Mouse (Mus musculus): Measurements from ENCODE around the gene Lrrc28. TPM values are rescaled to one million over a fixed set of nuclear protein-coding genes. Genes with fewer than 3 reads are reported as not detected.

Gene Lrrc28
- total RNA-seq, 2 experiments from 2014 or later = 15.5 TPM

DNA sequence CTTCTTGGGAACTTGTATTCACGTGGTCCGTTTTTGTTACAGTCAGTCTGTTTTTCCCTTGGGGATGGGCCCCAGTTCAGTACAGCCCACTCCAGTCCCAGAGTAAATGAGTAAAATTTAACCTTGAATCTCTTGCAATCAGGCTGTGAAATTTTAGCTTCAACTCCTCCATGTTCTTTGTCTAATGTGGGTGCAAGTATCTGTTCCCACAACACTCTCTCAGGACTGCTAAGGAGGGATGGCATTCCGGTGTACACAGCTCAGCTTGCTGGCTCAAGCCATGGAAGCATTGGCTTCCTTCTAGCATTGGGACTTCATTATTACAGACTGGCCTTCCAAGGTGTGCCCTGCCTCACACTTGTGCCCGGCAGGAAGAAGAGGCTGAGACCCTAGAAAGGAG lies 142.4 kb downstream of the Lrrc28 start:
- intact Hi-C loops (cut with DNase I) = no loop called here

DNA sequence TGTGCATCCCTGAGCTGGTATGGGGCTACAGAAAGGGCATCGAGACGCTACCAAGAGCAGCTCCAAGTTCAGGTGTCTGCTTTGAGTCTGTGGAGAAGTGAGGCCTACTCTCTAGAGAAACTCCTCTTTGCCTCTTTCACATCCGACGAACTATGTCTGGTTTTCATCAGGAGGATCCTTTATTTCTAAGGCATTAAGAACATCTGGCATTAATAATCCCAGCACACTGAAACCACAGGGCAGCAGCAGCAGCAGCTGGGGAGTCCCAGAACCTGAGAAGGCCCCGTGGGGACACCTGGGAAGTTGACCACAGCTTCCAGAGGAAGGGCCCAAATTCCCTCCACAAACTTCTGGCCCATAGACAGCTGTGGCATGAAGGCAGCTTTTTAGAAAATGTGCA lies 144.2 kb downstream of the Lrrc28 start:
- intact Hi-C loops (cut with DNase I) = no loop called here
- no peak for DNase-seq

More for the DNA sequence above, 142.4 kb downstream of the Lrrc28 start:
- DNase-seq = no peak

DNA sequence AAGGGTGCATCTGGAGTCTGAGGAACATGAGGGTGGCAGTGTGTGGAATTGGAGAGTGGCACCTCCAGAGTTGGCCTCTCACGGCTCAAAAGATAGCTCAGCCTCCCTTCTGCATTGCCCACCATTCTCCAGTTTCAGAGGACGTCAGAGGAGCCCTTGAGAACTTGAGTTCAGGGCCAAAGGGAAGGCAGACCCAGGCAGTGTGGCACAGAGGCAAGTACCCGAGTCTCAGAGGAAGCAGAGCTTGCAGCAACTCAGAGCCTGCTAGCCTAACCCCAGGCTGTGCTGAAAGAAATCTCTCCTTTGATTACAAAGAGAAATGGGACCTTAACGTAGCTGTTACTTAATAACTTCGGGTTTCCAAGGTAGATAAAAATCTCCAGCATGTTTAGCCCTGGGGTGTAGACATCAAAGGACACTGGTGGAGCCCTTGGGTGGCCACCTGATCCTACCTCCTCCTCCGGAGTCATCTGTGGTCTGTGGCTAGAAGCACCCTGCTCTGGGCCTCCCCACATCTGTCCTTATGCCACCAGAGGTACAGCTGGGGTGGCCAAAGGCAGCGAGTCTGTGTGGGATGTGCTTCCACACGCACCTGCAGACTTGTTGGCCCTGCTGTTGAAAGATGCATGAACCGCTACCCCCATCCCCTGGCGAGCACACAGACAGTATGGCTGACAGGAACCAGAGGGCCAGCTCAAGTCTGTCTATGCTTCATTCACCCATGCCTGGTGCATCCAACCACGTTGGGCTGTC lies 144.8 kb downstream of the Lrrc28 start:
- intact Hi-C loops (cut with DNase I) = no loop called here

DNA sequence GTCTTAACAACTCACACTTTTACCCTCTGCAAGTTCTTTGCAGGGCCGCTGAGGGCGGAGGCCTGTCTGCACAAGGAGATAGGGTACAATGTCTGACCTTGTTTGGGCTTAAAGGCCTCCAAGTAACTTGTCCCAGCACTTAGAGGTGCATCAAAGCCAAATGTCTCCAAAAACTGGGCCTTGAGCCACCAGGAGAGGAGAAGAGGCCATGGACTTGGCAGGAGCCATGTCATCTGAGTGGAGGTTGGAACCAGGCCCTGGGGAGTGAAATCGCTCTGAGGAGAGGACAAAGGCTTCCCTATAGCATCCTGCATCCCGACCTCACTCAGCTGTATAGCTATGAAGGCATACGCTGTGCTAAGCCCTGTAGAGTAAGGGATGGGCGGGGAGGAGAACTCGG lies 145.6 kb downstream of the Lrrc28 start:
- intact Hi-C loops (cut with DNase I) = no loop called here
- peak; percentile 69 to 86 for DNase-seq

More for the DNA sequence above, 144.8 kb downstream of the Lrrc28 start:
- no peak for DNase-seq

DNA sequence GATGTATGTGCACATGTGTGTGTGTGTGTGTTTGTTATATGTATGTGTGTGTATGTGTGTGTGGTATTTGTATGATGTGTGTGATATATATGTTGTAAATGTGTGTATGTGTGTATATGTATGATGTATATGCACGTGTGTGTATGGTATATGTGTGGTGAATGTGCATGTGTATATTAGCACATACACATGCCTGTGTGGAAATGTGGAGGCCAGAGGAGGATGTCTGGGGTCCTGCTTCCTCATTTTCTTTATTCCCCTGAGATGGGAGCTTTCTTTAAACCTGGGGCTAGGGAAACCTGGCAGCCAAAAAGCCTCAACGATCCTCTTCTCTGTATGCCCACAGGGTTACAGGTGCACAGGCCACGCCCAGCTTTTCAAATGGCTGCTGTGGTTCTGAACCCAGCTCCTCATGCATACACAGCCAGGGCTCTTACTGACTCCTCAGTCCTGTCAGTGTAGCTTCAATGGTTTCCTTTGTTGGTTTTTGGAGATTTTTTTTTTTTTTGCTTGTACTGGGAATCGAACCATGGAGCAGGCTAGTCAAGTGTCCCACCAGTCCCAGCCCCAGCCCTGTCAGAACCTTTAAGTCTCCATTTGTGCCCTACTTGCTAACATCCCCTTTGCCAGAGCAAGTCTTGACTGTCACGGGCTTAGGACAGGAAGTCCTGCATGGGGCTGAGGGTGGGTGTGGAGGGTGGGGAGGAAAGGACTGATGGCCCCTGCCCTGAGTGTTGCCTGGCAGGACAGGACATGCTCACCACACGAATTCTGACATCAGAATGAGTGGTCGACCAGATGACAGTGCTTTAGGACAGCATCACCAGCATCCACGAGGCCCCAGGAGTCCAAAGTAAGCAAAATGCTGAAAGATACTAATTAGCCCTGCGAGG lies 151.0 kb downstream of the Lrrc28 start:
- DNase-seq = no peak
- intact Hi-C loops (cut with DNase I) = no loop called here

DNA sequence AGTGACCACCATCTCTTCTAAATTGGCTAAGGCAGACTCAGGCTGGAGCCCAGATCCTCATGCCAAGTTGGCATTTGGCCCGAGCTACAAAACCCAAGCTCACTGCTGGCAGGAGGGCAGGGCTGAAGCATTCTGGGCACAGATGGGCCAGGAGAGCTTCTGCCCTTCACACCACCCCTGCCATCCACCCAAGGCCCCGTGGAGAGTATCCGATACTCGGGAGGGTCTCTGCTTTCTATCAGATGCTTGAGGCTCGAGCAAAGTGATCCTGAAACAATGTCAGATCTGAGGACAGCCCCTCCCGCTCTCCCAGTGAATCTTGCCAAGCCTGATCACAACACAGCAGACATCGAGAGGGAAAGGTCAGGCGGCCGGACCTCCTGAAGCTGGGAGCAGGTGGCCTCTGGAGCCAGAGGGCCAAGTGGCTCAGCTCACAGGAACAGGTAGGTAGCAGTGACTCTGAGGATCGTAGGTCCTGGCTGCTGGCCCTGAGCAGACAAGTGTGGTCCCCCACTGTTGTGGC lies 157.1 kb downstream of the Lrrc28 start:
- DNase-seq = peak; percentile 77 to 86
- intact Hi-C loops (cut with DNase I) = no loop called here

DNA sequence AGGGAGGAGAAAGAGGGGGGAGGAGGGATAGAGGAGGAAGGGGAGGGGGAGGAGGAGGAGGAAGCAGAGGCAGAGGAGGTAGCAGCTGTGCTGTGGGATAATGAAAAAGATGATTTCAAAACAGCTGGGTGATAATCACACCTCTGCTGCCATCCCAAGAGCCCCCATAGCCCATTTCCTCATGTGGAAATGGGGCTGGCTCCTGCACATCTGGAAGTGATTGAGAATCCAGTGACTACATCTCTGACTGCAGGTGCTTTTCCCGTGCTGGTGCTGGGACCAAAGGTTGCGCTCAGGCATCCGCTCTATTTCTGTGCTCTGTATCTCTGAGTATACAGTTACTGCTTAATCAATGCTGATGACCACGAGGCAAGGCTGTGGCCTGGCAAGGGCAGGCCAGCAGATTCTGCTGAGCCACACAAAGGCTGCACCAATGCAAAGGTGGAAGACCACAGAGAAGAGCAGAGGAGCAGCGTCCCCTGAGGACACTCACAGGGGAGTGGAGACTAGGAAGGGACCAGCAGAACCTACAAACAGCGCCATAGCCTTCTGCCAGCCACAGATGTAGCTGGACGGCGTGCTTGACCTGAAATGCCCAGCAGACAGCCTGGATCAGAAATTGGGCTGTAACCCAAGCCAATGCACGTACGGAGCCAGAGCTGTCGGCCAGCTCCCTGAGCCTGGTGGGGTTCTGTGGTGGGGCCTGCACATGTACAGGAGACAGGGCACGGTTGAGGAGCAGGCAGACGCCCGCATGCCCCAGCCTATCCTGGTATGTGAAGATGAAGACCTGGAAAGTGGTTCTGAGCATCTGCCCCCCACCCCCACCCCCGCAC lies 157.9 kb downstream of the Lrrc28 start:
- intact Hi-C loops (cut with DNase I) = no loop called here
- DNase-seq = peak; percentile 42 to 65

DNA sequence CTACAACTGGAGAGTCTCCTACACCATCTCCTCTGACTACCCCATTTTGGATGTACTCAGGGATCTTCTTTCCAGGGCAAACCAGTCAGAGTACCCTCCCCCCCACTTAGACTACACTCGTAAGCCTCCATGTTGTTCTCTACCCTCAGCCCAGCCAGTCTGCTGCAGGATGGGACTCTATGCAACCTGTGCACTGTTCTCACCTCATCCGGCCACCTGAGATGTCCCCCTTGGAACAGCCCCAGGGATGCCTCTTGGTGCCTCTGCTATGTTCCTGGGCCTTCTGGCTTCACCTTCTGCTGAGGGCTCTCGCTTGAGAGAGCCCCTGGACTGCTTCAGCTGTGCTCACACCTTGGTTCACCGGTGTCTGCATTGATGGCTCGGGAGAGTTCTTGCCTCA lies 158.7 kb downstream of the Lrrc28 start:
- intact Hi-C loops (cut with DNase I) = no loop called here
- DNase-seq = no peak

DNA sequence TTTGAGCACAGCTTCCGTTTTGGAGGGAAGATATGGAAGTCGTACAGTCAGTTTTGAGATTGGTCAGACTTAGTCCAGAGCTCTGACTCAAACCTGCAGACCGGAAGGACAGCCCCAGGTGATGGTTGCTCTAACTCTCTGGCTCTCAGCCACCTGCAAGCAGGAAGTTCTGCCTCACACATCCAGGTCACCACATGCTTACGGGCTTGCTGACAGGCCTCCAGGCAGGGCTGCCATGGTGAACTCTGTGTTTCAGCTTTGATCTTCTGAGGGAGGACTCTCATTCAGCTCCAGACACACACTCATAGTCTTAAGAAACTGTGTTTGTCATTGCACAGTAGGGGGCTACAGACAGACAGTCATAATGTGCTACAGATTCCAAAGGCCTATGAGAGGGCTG lies 161.4 kb downstream of the Lrrc28 start:
- intact Hi-C loops (cut with DNase I) = no loop called here

DNA sequence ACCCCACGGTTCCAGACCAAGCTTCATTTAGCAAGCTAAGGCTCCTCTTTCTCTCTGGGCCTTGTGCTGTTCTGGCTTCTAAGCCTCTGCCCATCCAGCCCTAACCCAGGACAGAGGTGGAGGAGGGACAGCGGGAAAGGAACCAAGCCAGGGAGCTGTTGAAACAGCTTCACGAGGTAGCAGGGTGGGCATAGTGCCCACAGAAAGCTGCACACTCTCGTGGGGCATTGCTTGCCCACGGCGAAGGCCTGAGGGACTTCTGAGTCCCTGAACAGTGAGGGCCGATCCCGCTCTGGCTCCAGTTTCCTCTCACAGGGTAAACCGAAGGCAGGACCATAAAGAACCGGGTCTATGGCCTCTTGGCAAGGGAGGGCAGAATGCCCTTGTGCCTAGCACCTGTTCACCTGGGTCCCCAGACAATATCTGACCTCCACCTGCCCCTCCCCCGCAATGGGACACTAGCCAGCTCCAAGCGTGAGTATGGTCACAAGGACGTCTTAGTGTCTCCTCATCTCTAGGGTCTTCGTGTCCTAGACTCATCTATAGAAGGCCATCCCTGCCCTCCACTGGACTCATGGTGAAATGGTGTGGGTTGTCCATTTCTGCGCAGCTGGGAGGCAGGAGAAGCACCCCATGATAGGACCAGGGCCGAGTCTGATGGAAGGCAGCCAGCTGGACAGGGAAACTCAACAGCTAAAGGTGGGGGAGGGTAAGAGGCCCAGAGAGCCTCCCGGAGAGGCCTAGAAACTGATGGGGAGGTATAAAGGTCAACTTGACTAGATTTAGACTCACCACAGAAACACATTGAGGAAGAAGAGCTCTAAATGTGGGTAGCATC lies 165.3 kb downstream of the Lrrc28 start:
- peak; percentile 61 to 77 for DNase-seq
- intact Hi-C loops (cut with DNase I) = loop anchor here (2.0 kb wide), 1 partner anchor 25 kb away; no protein-coding TSS in a partner anchor

More for the DNA sequence above, 161.4 kb downstream of the Lrrc28 start:
- DNase-seq = no peak

DNA sequence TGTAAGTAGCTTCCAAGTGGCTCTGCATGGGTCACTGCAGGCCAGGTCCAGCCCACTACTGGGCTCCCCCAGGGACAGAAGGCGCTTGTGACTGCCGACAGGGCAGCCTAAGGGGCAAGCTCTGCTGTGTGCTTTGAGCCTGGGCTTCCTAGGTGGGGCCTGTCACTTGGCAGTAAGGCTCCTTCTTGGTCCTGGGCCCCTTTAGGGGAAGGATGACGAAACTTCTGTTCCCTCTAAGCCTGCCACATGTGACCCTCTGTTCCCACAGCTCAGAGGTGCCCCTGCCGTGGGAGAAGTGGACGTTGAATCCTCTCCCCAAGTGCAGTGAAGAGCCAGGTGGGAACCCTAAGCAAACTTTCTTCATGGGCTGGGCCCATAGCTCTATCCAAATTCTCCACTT lies 165.9 kb downstream of the Lrrc28 start:
- intact Hi-C loops (cut with DNase I) = loop anchor here (2.0 kb wide), 1 partner anchor 24 kb away; no protein-coding TSS in a partner anchor

DNA sequence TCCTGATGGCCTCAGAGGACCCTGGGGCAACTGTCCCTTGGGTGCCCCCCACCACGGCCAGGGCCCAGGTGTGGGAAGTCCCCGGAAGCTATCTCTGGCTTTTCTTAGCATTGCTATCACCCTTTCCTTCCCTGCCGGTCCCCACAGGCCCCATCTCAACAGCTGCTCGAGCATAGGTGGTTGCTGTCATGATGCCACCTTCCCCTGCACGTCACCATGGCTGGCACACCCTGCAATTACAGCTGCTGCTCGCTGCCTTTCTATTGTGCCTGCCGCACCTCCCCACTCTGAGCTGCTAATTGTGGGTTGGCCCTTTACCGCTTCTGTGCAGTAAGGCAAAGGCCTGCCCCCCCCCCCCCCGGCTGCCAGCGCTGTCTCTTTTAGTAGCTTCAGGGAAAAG lies 167.1 kb downstream of the Lrrc28 start:
- intact Hi-C loops (cut with DNase I) = loop anchor here (2.0 kb wide), 1 partner anchor 23 kb away; no protein-coding TSS in a partner anchor
- no peak for DNase-seq

More for the DNA sequence above, 165.9 kb downstream of the Lrrc28 start:
- DNase-seq = no peak

DNA sequence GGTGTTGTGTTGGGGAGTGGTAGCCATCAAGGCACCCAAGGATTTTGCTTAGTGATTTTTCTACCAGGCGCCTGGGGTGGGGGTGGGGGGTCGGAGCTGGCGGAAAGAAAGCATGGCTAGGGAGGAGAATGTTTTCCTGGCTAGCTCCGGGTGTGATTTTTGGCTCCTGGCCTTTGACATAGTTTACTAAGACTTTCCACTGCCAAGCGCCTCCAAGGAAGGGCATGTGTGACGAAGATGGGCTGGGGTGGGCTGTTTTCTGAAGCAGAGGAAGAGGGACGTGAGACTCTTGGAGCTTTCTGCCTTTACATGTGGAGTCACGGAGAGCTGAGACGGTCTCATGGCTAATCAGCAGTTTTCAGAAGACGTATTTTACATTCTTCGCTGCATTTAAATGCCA lies 173.8 kb downstream of the Lrrc28 start:
- intact Hi-C loops (cut with DNase I) = no loop called here

DNA sequence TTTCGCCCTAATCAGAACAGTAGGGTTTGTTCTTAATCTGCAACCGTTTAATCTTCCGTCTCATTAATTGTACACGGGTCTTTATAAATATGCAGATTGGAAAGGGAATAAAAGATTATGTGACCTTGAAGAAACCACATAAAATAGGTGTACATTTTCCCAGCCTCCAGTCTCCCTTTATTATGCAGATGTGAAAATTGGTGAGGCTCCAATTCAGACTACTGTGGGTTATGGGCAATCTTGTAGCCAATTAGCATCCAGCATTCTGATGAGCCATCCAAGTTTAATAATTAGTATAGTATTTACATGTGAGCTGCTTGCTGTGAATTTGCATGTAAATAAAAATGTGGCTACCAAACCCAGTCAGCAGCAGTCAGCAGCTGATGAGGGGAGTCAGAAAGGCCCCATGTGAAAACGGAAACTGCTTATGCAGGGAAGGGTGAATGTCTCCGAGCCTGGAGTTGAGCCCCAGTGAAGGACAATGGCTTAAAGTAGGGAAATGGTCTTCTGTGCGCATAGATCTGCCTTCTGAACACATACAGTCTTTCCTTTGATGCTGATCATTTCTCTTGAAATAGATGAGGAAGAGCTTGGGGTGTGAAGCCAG lies 176.2 kb downstream of the Lrrc28 start:
- DNase-seq = no peak
- intact Hi-C loops (cut with DNase I) = no loop called here

More for the DNA sequence above, 173.8 kb downstream of the Lrrc28 start:
- peak; percentile 54 to 72 for DNase-seq

DNA sequence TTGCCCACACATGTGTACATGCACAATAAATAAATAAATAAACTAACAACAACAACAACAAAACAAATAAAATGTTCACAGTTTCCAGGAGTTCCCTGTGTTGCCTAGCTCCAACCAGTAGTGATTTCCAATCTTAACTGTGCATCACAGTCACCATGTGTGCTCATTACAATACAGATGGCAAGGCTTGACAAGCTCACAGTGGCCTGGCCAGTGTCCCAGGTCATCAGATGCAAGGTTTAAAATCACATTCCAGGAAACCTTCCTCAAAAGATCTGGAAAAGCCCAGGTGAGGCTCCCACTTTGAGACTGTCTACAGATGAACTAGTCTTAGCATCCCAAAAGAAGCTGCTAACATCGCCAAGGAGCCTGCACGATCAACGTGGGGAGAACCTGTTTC lies 176.9 kb downstream of the Lrrc28 start:
- intact Hi-C loops (cut with DNase I) = no loop called here
- DNase-seq = no peak

DNA sequence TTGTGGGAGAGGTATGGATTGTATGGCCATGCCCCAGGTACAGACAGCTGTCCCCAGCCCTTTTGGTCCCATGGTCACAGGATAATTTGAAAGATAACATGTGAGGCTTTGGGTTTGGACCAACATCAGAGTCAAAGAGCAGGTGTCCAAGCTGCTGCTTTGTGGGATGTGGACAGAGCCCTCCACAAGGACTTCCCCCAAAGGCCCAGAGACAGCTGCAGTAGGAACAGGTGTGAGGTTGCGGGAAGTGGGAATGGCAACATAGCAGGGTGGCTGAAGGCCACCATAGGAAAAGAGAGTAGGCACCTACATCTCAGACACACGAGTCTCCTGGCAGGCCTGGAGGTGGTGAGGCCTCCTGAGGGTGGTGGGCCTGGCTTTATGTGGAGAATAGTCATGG lies 178.7 kb downstream of the Lrrc28 start:
- intact Hi-C loops (cut with DNase I) = no loop called here
- DNase-seq = no peak

DNA sequence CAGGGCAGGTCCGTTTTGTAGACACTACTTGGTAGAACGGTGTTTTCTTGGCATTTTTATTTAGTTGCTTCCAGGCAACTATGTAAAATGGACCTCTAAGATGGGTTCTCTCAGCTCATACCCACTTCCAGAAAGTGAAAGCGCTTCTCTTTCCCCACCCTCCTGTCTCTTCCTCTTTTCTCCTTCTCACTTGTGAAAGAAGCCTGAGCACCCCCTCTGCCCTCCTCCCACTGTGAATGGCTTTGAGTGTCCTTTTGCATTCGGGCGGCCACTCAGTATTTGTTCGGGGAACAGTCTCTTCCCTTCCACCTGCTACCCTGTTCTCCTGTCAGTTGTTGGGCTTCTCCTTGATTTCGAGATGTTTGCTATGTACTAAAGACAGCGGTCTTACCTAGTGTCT lies 180.4 kb downstream of the Lrrc28 start:
- DNase-seq = no peak
- intact Hi-C loops (cut with DNase I) = loop anchor here (5.0 kb wide), 3 partner anchors 92 to 222 kb away; partner anchors contain the start of gene Mef2a

DNA sequence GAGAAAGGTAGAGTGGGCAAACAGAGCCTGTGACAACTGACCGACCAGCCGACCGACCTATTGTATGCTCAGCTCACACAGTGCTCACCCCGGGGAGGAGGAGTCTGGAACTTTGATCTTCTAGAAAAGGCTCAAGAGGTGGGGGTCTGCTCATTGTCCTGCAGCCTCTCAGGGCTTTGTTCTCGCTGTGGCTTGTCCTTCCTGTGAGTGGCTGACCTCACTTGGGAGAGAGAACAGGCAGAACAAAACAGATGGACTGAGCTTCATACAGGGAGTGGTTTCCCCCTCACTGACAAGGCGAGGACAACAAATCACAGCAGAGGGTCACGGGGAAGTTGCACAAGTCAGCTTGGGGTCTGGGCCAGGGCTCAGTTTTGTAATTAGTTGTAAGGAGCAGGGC lies 181.5 kb downstream of the Lrrc28 start:
- peak; percentile 51 to 54 for DNase-seq
- intact Hi-C loops (cut with DNase I) = loop anchor here (5.0 kb wide), 3 partner anchors 91 to 221 kb away; partner anchors contain the start of gene Mef2a
